Mouse (Mus musculus) neutrophil, adult 5-6 weeks (primary cell): ENCODE results near the gene Osbpl6. TPM values are rescaled to one million over a fixed set of nuclear protein-coding genes. Genes with fewer than 3 reads are reported as not detected.

Experiments
- ATAC-seq: fragments of 151-379, 151-347 bp; 2 replicates; pipeline ENCODE4 v1.8.0; 2017; ENCODE audit warnings: mild to moderate bottlenecking, moderate TSS enrichment; ENCODE audit not compliant: insufficient number of reproducible peaks, poor library complexity, low FRiP score, severe bottlenecking; ENCODE audit errors: extremely low read depth
- total RNA-seq: library from RNA; stranded (forward); fragments of 200-1000 nt; gene quantifications from 2 replicates; pipeline ENCODE4 v1.2.3, GENCODE M21; 2017

The Osbpl6 gene
- not detected in 2 replicates for total RNA-seq

DNA sequence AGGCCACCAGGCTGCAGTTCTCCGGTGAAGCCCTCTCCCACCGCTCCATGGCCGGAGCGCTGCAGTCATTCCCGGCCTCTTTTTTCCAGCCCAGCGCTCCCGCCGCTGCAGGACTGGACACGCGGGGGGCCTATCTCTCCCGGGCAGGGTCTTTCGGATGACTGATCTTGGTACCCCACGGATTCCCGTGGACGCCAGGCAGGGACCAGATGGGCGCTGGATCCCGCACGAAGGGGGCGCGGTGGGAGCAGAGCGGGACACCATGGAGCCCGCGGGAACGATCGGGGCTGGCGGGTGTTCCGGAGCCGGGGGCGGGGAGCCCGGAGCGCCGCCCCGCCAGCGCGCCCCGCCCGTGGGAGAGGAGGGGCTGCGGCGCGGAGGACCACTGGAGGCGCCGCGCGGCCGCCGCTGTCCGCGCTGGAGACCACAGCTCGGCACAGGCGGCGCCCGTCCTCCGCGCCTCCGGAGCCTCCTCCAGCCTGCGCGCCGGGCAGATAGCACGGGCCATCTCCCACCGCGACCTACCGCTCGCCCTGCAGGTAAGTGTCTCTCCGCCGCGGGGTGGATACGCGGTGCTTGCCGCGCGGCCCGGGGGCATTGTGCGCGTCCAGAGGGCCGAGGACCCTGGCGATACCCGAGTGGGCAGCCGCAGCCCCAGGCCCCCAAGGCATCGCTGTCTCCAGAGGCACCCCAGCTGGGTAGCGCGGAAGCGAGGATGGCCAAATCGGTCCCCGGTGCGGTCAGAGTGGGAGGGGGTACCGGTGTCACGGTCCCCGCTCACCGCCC is at the start of gene Osbpl6:
Osbpl6 (plus strand) TSS at position 358 of the 786 bp plus-strand sequence.
- ATAC-seq: no peak

- no peak for ATAC-seq
Measured at GRCm38 (mm10) chr2:76360226-76360625, 46.1 kb upstream of the Osbpl6 start, which contains the start of gene Cyct. TSS of gene Cyct (minus strand) at chr2:76360450.

- no peak for ATAC-seq
Measured at GRCm38 (mm10) chr2:76362111-76362510, 44.2 kb upstream of the Osbpl6 start.

GRCm38 (mm10) chr2:76365811-76366210 is 40.5 kb upstream of the Osbpl6 start:
- no peak for ATAC-seq

- ATAC-seq: peak; percentile 68
Measured at GRCm38 (mm10) chr2:76367188-76367922, 39.0 kb upstream of the Osbpl6 start.

- ATAC-seq: no peak
Measured at GRCm38 (mm10) chr2:76368861-76369660, 37.2 kb upstream of the Osbpl6 start.

GRCm38 (mm10) chr2:76369821-76370655 is 36.3 kb upstream of the Osbpl6 start, which contains the start of gene Rbm45:
TSS of gene Rbm45 (plus strand) at chr2:76369984.
- peak; percentile 86 for ATAC-seq

DNA sequence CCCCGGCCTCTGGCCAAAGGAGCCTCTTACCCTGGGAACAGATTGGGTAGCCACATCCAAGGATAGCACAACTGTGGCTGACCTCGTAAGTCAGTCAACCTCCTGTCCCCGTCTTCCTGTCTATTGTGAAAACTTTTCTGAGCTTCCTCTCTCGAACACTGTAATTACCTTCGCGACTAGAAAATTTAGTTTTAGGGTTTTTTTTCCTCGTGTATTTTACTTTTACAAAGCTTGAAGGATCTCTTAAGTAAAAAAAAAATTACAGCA is 35.7 kb upstream of the Osbpl6 start:
- no peak for ATAC-seq

- no peak for ATAC-seq
Measured at GRCm38 (mm10) chr2:76372244-76372643, 34.1 kb upstream of the Osbpl6 start.

DNA sequence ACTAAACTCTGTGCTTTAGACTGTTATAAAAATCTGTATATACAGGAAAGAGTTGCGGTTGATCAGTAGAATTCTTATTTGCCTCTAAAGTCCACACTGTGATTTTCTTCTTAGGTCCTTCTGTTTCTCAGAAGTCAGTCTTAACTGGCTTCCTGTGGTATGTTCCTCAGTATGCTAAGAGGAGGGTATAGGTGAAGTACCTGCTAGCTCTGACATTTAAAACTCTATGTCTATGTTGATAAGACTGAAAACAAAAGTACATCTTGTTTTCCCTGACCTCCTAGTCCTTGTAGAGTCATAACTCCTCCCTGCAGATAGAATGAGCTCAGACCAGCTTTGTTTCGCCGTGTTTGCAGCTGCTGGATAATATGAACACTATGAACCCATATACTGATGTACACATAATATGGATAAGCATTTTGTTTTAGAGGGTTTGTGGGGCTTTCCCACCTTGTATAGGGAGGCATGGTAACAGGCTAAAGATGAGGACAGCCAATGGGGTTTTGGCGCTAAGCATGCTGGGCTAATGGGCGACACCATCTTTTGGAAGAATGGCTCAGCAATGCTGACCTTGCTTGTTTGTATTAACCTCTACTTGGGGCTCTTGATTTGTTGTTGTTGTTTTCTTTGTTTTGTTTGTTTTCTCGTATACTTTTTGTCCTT is 31.6 kb upstream of the Osbpl6 start:
- no peak for ATAC-seq

DNA sequence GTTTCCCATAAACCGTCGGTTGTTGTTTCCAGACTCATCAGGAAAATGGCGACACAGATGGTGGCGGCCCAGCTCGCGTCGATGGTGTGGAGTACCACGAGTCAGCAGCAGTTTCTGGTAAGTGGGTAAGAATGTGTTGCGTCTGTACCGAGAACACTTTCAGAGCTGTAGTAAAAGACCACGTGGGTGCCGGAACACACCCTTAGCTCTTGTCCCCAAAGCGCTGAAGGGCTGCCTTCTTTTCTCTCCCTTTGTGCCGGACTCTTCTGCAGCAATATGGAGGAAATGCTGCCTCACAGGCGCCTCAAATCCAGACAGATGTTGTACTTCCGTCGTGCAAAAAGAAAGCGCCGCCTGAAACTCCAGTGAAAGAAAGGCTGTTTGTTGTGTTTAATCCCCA is 27.7 kb upstream of the Osbpl6 start:
- ATAC-seq: no peak

- ATAC-seq: no peak
Measured at GRCm38 (mm10) chr2:76386531-76386930, 19.8 kb upstream of the Osbpl6 start.

DNA sequence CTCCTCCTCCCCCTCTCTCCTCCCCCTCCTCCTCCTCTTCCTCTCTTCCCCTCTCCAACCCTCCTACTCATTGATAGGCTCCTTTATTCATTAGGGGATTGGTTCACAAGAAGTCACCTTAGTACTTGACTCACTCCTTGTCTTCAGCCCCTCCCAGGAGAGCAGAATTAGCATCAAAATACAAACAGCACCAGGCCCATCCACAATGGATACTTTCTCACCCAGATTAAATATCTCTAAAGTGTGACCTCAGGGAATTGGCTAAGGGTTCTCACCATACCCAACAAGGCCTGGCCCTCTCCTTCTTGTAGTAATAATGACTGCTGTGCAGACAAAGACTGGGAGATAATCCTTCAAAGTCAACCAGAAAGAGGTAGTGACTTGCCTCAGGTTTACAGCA is 6.1 kb upstream of the Osbpl6 start:
- no peak for ATAC-seq

- ATAC-seq: no peak
Measured at GRCm38 (mm10) chr2:76405596-76406150, 635 bp upstream of the Osbpl6 start.

DNA sequence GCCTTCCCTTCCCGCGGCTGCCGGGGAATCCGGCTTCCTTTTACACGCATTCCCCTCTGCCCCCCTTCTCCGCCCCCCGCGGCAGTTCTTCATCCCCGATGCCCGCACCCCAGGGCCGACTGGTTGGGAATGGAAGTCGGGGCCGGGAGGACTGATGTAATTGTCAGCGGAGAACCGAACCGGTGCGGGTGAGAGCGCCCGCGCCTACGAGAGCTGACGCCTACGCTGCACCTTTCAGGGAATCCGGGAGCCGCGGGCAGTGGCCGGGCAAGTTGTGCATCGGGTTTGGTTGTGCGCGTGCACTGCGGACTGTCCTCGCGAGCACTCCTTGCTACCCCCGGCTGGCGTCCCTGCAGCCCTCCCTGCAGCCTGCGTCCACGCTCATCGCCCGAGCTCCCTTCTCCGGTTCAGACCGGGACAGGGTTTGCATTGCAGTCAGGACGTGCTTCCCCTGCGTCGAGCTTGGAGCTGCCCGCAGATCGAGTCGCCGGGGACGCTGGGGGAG is 681 bp downstream of the Osbpl6 start:
- no peak for ATAC-seq

- no peak for ATAC-seq
Measured at GRCm38 (mm10) chr2:76409526-76409925, 3.2 kb downstream of the Osbpl6 start.

DNA sequence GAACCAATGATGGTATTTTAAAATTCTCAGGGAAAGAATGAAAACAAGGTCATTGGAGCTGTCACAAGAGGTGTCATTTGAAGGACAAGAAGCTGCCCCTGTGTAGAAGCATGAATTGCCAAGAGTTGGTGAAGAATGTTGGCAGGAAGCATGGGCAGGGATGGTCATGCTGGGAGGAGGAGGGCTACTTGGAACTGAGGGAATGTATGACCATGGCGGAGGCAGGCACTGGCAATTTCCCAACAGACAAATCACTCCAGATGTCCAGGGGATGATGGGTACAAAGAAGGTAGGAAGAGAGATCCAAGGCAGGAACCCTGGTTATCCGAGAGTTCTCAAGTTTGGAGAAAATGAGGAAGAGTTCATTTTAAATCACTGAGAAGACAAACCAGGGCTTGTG is 3.7 kb downstream of the Osbpl6 start:
- no peak for ATAC-seq

- no peak for ATAC-seq
Measured at GRCm38 (mm10) chr2:76412924-76413323, 6.6 kb downstream of the Osbpl6 start.
